Mouse (Mus musculus): Measurements from ENCODE around the gene Llgl2. TPM values are rescaled to one million over a fixed set of nuclear protein-coding genes. Genes with fewer than 3 reads are reported as not detected.
A peak's percentile ranks its signal among the peaks of the same experiment; 100 is the strongest.

Llgl2 gene
- total and polyA plus RNA-seq, 2 experiments from 2014 or later, result 0.51 to 0.99 TPM

GRCm38 (mm10) chr11:115811381-115812093 lies 12.3 kb upstream of the Llgl2 start:
- 74% methylated on average over 20 of the region's 20 CpGs for WGBS
- TF ChIP-seq CTCF (IDR thresholded peaks at IDR 0.05), result no peak
- peaks cover 9% of the 10 kb centered on the region; the same call in 1 of the 2 replicates for H3K4me1 ChIP-seq (ENCODE audit: insufficient read depth, low read length)
- peak overlapping the region; percentile 27 for H3K27ac ChIP-seq (ENCODE audit: low read depth, low read length)
- H3K27me3 ChIP-seq (ENCODE audit: insufficient read depth, low read length), result no peaks in the 10 kb centered on the region
- peak overlapping the region; percentile 39; the same call in 1 of the 2 replicates for H3K9ac ChIP-seq (replicated peaks; ENCODE audit: low read length, poor library complexity, severe bottlenecking)
- peak overlapping the region; percentile 91; the same call in 1 of the 2 replicates for H3K4me3 ChIP-seq (ENCODE audit: low read depth, low read length)
- no peaks in the 10 kb centered on the region for H3K9me3 ChIP-seq (ENCODE audit: low read length)
- H3K36me3 ChIP-seq (ENCODE audit: insufficient read depth, low read length), result no peaks in the 10 kb centered on the region
- DNase-seq (ENCODE audit: low spot score) (no peak), ATAC-seq (ENCODE audit: low FRiP score) (no peak)
- H3K4me2 ChIP-seq (ENCODE audit: low read depth, low read length, poor library complexity, severe bottlenecking), result peak overlapping the region; percentile 95

- H3K4me1 ChIP-seq (ENCODE audit: insufficient read depth, low read length), result peaks cover 9% of the 10 kb centered on the region; the same call in 1 of the 2 replicates
- peak overlapping the region; percentile 91 for H3K4me3 ChIP-seq (ENCODE audit: low read depth, low read length)
- H3K27ac ChIP-seq (ENCODE audit: low read depth, low read length), result peak overlapping the region; percentile 14; the same call in 1 of the 2 replicates
- 31% methylated on average over 7 of the region's 7 CpGs for WGBS
- H3K9me3 ChIP-seq (ENCODE audit: low read length), result no peaks in the 10 kb centered on the region
- peak overlapping the region; percentile 95 for H3K4me2 ChIP-seq (ENCODE audit: low read depth, low read length, poor library complexity, severe bottlenecking)
- no peak for TF ChIP-seq CTCF (IDR thresholded peaks at IDR 0.05)
- DNase-seq (ENCODE audit: low spot score) (no peak), ATAC-seq (ENCODE audit: low FRiP score) (no peak)
- H3K9ac ChIP-seq (replicated peaks; ENCODE audit: low read length, poor library complexity, severe bottlenecking), result no peak overlapping the region
- H3K27me3 ChIP-seq (ENCODE audit: insufficient read depth, low read length), result no peaks in the 10 kb centered on the region
- H3K36me3 ChIP-seq (ENCODE audit: insufficient read depth, low read length), result no peaks in the 10 kb centered on the region
Observed at GRCm38 (mm10) chr11:115812095-115812494, 11.8 kb upstream of the Llgl2 start.

GRCm38 (mm10) chr11:115812533-115813420 lies 11.1 kb upstream of the Llgl2 start:
- Histone ChIP-seq H3K9ac (replicated peaks; ENCODE audit: low read length, poor library complexity, severe bottlenecking) (peak overlapping the region; percentile 55; the same call in 1 of the 2 replicates), H3K4me1 (ENCODE audit: insufficient read depth, low read length) (peaks cover 9% of the 10 kb centered on the region; the same call in 1 of the 2 replicates), H3K36me3 (ENCODE audit: insufficient read depth, low read length) (no peaks in the 10 kb centered on the region), H3K9me3 (ENCODE audit: low read length) (no peaks in the 10 kb centered on the region), H3K27me3 (ENCODE audit: insufficient read depth, low read length) (no peaks in the 10 kb centered on the region), H3K4me2 (ENCODE audit: low read depth, low read length, poor library complexity, severe bottlenecking) (peak overlapping the region; percentile 95), H3K4me3 (ENCODE audit: low read depth, low read length) (peak overlapping the region; percentile 91), H3K27ac (ENCODE audit: low read depth, low read length) (peak overlapping the region; percentile 33; the same call in 1 of the 2 replicates)
- WGBS, result 3% methylated on average over 28 of the region's 28 CpGs
- peak; percentile 3; the same call in 1 of the 2 replicates for ATAC-seq (ENCODE audit: low FRiP score)
- no peak for DNase-seq (ENCODE audit: low spot score)
- no peak for TF ChIP-seq CTCF (IDR thresholded peaks at IDR 0.05)

- no peaks in the 10 kb centered on the region for H3K36me3 ChIP-seq (ENCODE audit: insufficient read depth, low read length)
- H3K4me1 ChIP-seq (ENCODE audit: insufficient read depth, low read length), result peaks cover 7% of the 10 kb centered on the region; the same call in 1 of the 2 replicates
- peak within 1 kb of the TSS; percentile 63; the same call in 1 of the 2 replicates for H3K27ac ChIP-seq (ENCODE audit: low read depth, low read length)
- H3K4me3 ChIP-seq (ENCODE audit: low read depth, low read length), result peak within 1 kb of the TSS; percentile 91
- peak; percentile 94 for DNase-seq (ENCODE audit: low spot score)
- TF ChIP-seq CTCF (IDR thresholded peaks at IDR 0.05), result peak; percentile 97
- no peaks in the 10 kb centered on the region for H3K9me3 ChIP-seq (ENCODE audit: low read length)
- peak within 1 kb of the TSS; percentile 95 for H3K4me2 ChIP-seq (ENCODE audit: low read depth, low read length, poor library complexity, severe bottlenecking)
- ATAC-seq (ENCODE audit: low FRiP score), result peak; percentile 85
- no peaks in the 10 kb centered on the region for H3K27me3 ChIP-seq (ENCODE audit: insufficient read depth, low read length)
- H3K9ac ChIP-seq (replicated peaks; ENCODE audit: low read length, poor library complexity, severe bottlenecking), result peak within 1 kb of the TSS; percentile 55
- under 1% methylated on average over 43 of the region's 44 CpGs for WGBS
Observed at GRCm38 (mm10) chr11:115813507-115814296, 10.1 kb upstream of the Llgl2 start, which contains the start of gene Caskin2. Gene Caskin2, minus strand, starts transcription at chr11:115813639.
